Mouse (Mus musculus): ENCODE data around the gene Trex1.

DNA sequence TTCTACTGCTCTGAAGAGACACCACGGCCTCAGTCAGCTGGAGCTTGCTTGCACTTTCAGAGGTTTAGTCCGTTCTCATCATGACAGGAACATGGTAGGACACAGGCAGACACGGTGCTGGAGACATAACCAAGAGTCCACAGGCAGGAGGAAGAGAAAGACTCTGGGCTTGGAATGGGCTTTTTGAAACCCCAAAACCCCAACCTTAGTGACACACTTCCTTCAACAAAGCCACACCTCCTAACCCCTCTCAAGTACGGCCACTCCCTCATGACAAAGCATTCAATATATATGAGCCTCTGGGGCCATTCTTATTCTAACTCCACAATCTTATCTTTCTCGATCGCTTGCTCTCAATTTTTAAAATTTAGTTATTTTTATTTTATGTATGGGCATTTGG is 27.1 kb downstream of the Trex1 start:
- TF ChIP-seq CTCF (IDR thresholded peaks at IDR 0.05; ENCODE audit: low read depth) = no peak
- TF ChIP-seq EP300 (IDR thresholded peaks at IDR 0.05; ENCODE audit: low read depth) = no peak

Data from liver, postnatal 0 days (tissue).